Mouse (Mus musculus) CH12.LX (cell line): ENCODE results near the gene A730009L09Rik. TPM values are rescaled to one million over a fixed set of nuclear protein-coding genes. Genes with fewer than 3 reads are reported as not detected.

Experiments
- DNase-seq: peaks from one replicate; pipeline ENCODE4 v3.0.0-alpha.2; 2013; ENCODE audit errors: extremely low read depth
- H3K27ac ChIP-seq: 2 replicates; pipeline ENCODE4 v1.5.1; 2012; ENCODE audit warnings: low read depth, mild to moderate bottlenecking, control low read depth, moderate library complexity; ENCODE audit not compliant: insufficient read depth
- H3K27me3 ChIP-seq: replicated peaks from 2 replicates; pipeline ENCODE3; 2012; ENCODE audit warnings: inconsistent platforms
- H3K36me3 ChIP-seq, 2 experiments: replicated peaks in 1 of 2; 2 replicates each; pipeline versions ENCODE3 to v1.6.1; 2012; ENCODE audit warnings: inconsistent platforms in 1 of 2, low read length in 1 of 2, mild to moderate bottlenecking in 1 of 2, mixed read lengths in 1 of 2, moderate library complexity in 1 of 2; ENCODE audit not compliant: control insufficient read depth in 1 of 2, insufficient read depth in 1 of 2
- H3K4me1 ChIP-seq, 2 experiments: 2 replicates each; pipeline ENCODE4 v1.6.1; 2012; ENCODE audit warnings: inconsistent platforms in 1 of 2, moderate library complexity in 1 of 2; ENCODE audit not compliant: insufficient read depth in 2 of 2, control insufficient read depth in 1 of 2
- H3K4me2 ChIP-seq: 2 replicates; pipeline ENCODE4 v1.6.1; 2012; ENCODE audit warnings: low read depth, mild to moderate bottlenecking, control low read depth; ENCODE audit not compliant: poor library complexity, insufficient read depth, severe bottlenecking
- H3K4me3 ChIP-seq, 3 experiments: fragments of 150-350 bp in 1 of 3; sonication (generic) in 1 of 3; replicated peaks in 1 of 3; 2 replicates each; pipeline versions ENCODE3 to v1.5.1; 2011 to 2012; ENCODE audit warnings: low read depth in 2 of 3, low read length in 2 of 3, mild to moderate bottlenecking in 2 of 3, moderate library complexity in 2 of 3, control low read depth in 1 of 3, improper control_type of control experiment in 1 of 3, inconsistent platforms in 1 of 3, mixed read lengths in 1 of 3; ENCODE audit not compliant: poor library complexity in 1 of 3
- H3K79me2 ChIP-seq: replicated peaks from 2 replicates; pipeline ENCODE4 v1.6.1; 2012; ENCODE audit warnings: mild to moderate bottlenecking, moderate library complexity; ENCODE audit not compliant: control insufficient read depth, poor library complexity, insufficient read depth, severe bottlenecking; ENCODE audit errors: extremely low read depth
- H3K9ac ChIP-seq: 2 replicates; pipeline ENCODE4 v1.6.1; 2012; ENCODE audit warnings: low read depth, mild to moderate bottlenecking, control low read depth, moderate library complexity; ENCODE audit not compliant: insufficient read depth
- H3K9me3 ChIP-seq: replicated peaks from 2 replicates; pipeline ENCODE3; 2012; ENCODE audit warnings: low read length, inconsistent platforms, mixed read lengths
- BHLHE40 ChIP-seq: IDR thresholded peaks from 2 replicates; pipeline ENCODE4 v1.6.1; 2011; ENCODE audit warnings: mild to moderate bottlenecking, low read depth, low read length, improper control_type of control experiment
- CHD1 ChIP-seq: IDR thresholded peaks from 2 replicates; pipeline ENCODE4 v1.6.1; 2012; ENCODE audit warnings: low read depth, low read length, improper control_type of control experiment, inconsistent platforms
- CTCF ChIP-seq, 2 experiments: IDR thresholded peaks in 1 of 2; conservative IDR thresholded peaks in 1 of 2; 2 replicates each; pipeline ENCODE4 v1.5.1; 2011 to 2012; ENCODE audit warnings: low read depth in 2 of 2, low read length in 2 of 2, improper control_type of control experiment in 1 of 2, inconsistent platforms in 1 of 2, mild to moderate bottlenecking in 1 of 2, moderate library complexity in 1 of 2
- E2F4 ChIP-seq: IDR thresholded peaks from 2 replicates; pipeline ENCODE4 v1.6.1; 2011; ENCODE audit warnings: low read depth, low read length, improper control_type of control experiment; ENCODE audit not compliant: insufficient replicate concordance
- ELF1 ChIP-seq: IDR thresholded peaks from 2 replicates; pipeline ENCODE4 v1.6.1; 2014; ENCODE audit warnings: low read depth, mild to moderate bottlenecking, inconsistent platforms, low read length, improper control_type of control experiment
- GABPA ChIP-seq: IDR thresholded peaks from 2 replicates; pipeline ENCODE4 v1.6.1; 2012; ENCODE audit warnings: low read depth, low read length, improper control_type of control experiment, inconsistent platforms; ENCODE audit not compliant: insufficient replicate concordance
- HCFC1 ChIP-seq: IDR thresholded peaks from 2 replicates; pipeline ENCODE4 v1.6.1; 2012; ENCODE audit warnings: low read depth, mild to moderate bottlenecking, inconsistent platforms, low read length, improper control_type of control experiment
- JUN ChIP-seq: IDR thresholded peaks from 2 replicates; pipeline ENCODE4 v1.6.1; 2011; ENCODE audit warnings: low read depth, mild to moderate bottlenecking, low read length, improper control_type of control experiment, moderate library complexity; ENCODE audit not compliant: insufficient read depth
- KAT2A ChIP-seq: IDR thresholded peaks from 2 replicates; pipeline ENCODE4 v1.6.1; 2012; ENCODE audit warnings: low read length, improper control_type of control experiment, inconsistent platforms; ENCODE audit not compliant: insufficient replicate concordance
- MAZ ChIP-seq: IDR thresholded peaks from 2 replicates; pipeline ENCODE4 v1.6.1; 2012; ENCODE audit warnings: low read depth, mild to moderate bottlenecking, inconsistent platforms, low read length, improper control_type of control experiment, moderate library complexity
- MEF2A ChIP-seq: IDR thresholded peaks from 2 replicates; pipeline ENCODE4 v1.6.1; 2014; ENCODE audit warnings: low read depth, mild to moderate bottlenecking, inconsistent platforms, low read length, improper control_type of control experiment, borderline replicate concordance
- MXI1 ChIP-seq: IDR thresholded peaks from 2 replicates; pipeline ENCODE4 v1.6.1; 2011; ENCODE audit warnings: mild to moderate bottlenecking, low read depth, low read length, improper control_type of control experiment
- NELFE ChIP-seq: IDR thresholded peaks from 2 replicates; pipeline ENCODE4 v1.6.1; 2011; ENCODE audit warnings: low read depth, low read length, improper control_type of control experiment
- NRF1 ChIP-seq: IDR thresholded peaks from 2 replicates; pipeline ENCODE4 v1.6.1; 2014; ENCODE audit warnings: low read depth, mild to moderate bottlenecking, inconsistent platforms, low read length, improper control_type of control experiment, moderate library complexity
- PAX5 ChIP-seq: IDR thresholded peaks from 2 replicates; pipeline ENCODE4 v1.6.1; 2012; ENCODE audit warnings: low read length, inconsistent platforms, mixed read lengths
- POLR2AphosphoS2 ChIP-seq: IDR thresholded peaks from 2 replicates; pipeline ENCODE4 v1.6.1; 2011; ENCODE audit warnings: low read depth, low read length, improper control_type of control experiment
- RCOR1 ChIP-seq: conservative IDR thresholded peaks from 2 replicates; pipeline ENCODE4 v1.6.1; 2012; ENCODE audit warnings: low read depth, mild to moderate bottlenecking, inconsistent platforms, low read length, improper control_type of control experiment
- SIN3A ChIP-seq: IDR thresholded peaks from 2 replicates; pipeline ENCODE4 v1.6.1; 2012; ENCODE audit warnings: low read length, improper control_type of control experiment, inconsistent platforms
- USF2 ChIP-seq: conservative IDR thresholded peaks from 2 replicates; pipeline ENCODE4 v1.6.1; 2011; ENCODE audit warnings: low read depth, low read length, improper control_type of control experiment
- ZKSCAN1 ChIP-seq: IDR thresholded peaks from 2 replicates; pipeline ENCODE4 v1.6.1; 2012; ENCODE audit warnings: low read depth, inconsistent platforms, low read length, improper control_type of control experiment, borderline replicate concordance
- dilution Hi-C: fragments of 300-500 bp; cut with MboI; formaldehyde crosslinking; loops from 2 replicates; pipeline ENCODE4 v1.14.3; 2020; ENCODE audit warnings: low sequenced_read_pairs; ENCODE audit not compliant: extremely low pct_unique_long_range_greater_than_20kb, extremely low pct_ligation_motif_present
- in situ Hi-C: fragments of 300-500 bp; cut with MboI; formaldehyde crosslinking; loops from 3 replicates; pipeline ENCODE4 v1.14.3; 2019; ENCODE audit warnings: low sequenced_read_pairs, low pct_ligation_motif_present, low pct_unique_long_range_greater_than_20kb, mixed read lengths
- polyA plus RNA-seq: library from polyadenylated mRNA; unstranded; fragments of >175 nt; gene quantifications from 2 replicates; pipeline ENCODE4 v1.2.1, GENCODE M21; 2012; ENCODE audit warnings: low read depth; ENCODE audit not compliant: insufficient read length
- total RNA-seq, 2 experiments: library from RNA; depleted of rRNA; stranded (reverse); fragments of 300-350 nt in 1 of 2; fragments of >200 nt in 1 of 2; gene quantifications; 2 replicates each; pipeline ENCODE4 v1.2.3; 2012 to 2014

A730009L09Rik gene
- total and polyA plus RNA-seq, 3 experiments, result not detected

- Histone ChIP-seq H3K79me2 (no peaks in the 10 kb centered on the region), H3K9ac (no peak overlapping the region), H3K27me3 (no peaks in the 10 kb centered on the region), H3K27ac (no peak overlapping the region), H3K4me1 (peaks cover 0 to 9% of the 10 kb centered on the region in 2 experiments; a peak in 2 of 4 replicates), H3K4me2 (no peak overlapping the region), H3K9me3 (no peaks in the 10 kb centered on the region), H3K36me3 (no peaks in the 10 kb centered on the region), H3K4me3 (no peak overlapping the region)
- in situ Hi-C loops (no loop called here), dilution Hi-C loops (no loop called here)
- no peak for TF ChIP-seq MXI1
- no peak for TF ChIP-seq ELF1
- no peak for TF ChIP-seq NELFE
- no peak for TF ChIP-seq HCFC1
- TF ChIP-seq CTCF (conservative IDR thresholded peaks at IDR 0.05 in 1 of 2, IDR thresholded peaks at IDR 0.05 in 1 of 2; ENCODE audit: low read depth in 2 of 2, low read length in 2 of 2), result no peak
- no peak for TF ChIP-seq ZKSCAN1
- no peak for TF ChIP-seq POLR2AphosphoS2
- no peak for TF ChIP-seq E2F4
- no peak for TF ChIP-seq RCOR1
- no peak for TF ChIP-seq PAX5
- no peak for TF ChIP-seq NRF1
- TF ChIP-seq MEF2A, result no peak
- TF ChIP-seq KAT2A, result no peak
- no peak for TF ChIP-seq BHLHE40
- TF ChIP-seq JUN, result no peak
- TF ChIP-seq SIN3A, result no peak
- TF ChIP-seq GABPA, result no peak
- no peak for TF ChIP-seq MAZ
- TF ChIP-seq USF2, result no peak
- no peak for TF ChIP-seq CHD1
- no peak for DNase-seq
Observed at GRCm38 (mm10) chr16:84558113-84558917, 43.4 kb downstream of the A730009L09Rik start.
